ENCODE assay signal across 24 mouse cellular contexts in the genomic region with DNA sequence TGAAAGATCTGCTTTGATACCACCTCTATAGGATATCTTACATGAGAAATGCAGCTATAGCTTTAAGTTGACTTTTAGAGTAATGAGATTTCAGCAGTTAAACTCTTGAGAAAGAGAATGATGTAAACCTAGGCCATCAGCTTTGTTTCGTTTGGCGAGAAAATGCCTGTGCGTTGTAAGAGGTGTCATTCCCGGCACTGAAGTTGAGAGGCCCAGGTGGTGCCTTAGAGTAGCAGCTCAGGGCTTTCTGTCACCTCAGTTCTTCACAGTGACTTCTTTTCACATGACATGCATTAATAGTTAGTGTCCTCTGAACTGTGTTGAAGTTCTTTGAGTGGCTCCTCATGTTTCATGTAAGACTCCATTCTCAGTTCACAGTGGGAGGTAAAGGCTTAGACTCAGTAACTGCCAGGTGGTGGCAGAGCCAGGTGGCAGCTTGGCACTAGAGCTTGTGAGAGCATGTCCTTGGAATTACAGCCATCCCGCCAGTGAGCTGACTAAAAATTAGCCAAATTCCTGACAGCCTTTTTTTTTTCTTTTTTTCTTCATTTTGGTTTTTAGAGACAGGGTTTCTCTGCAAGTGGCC.
DNase-seq lines count a peak whose midpoint lies in the region; ATAC-seq lines count a peak whose summit lies in the region.
"Had no signal": no experiment of that assay in that cellular context is flagged by ENCODE, and none has a peak within 500 bp of the region (broad histone marks: within the 10 kb centered on the region; RNA-seq: fewer than 3 reads in every experiment).

No protein-coding gene starts in this region.

- 80% methylated on average over 5 of the region's 5 CpGs for WGBS in embryonic facial prominence, embryonic 13.5 days
- WGBS in embryonic facial prominence, embryonic 10.5 days = 85% methylated on average over 5 of the region's 5 CpGs
- 89% methylated on average over 5 of the region's 5 CpGs for WGBS in midbrain, embryonic 11.5 days
- 87% methylated on average over 5 of the region's 5 CpGs for WGBS in midbrain, embryonic 10.5 days
- WGBS in embryonic facial prominence, embryonic 14.5 days = 81% methylated on average over 5 of the region's 5 CpGs

- peaks cover 26% of the 10 kb centered on the region for H3K36me3 ChIP-seq in embryonic facial prominence, embryonic 13.5 days
- peaks cover 28% of the 10 kb centered on the region for H3K36me3 ChIP-seq in embryonic facial prominence, embryonic 10.5 days (replicated peaks)
- H3K36me3 ChIP-seq in midbrain, embryonic 11.5 days (ENCODE audit: control insufficient read depth, insufficient read depth, low read length) = no peaks in the 10 kb centered on the region
- H3K36me3 ChIP-seq in midbrain, embryonic 10.5 days = peaks cover 14% of the 10 kb centered on the region
- H3K36me3 ChIP-seq in embryonic facial prominence, embryonic 14.5 days (ENCODE audit: control insufficient read depth, insufficient read depth, low read length) = peaks cover 26% of the 10 kb centered on the region
- H3K36me3 ChIP-seq: hindbrain, embryonic 15.5 days; midbrain, embryonic 15.5 days had no signal

- no peaks in the 10 kb centered on the region for H3K27me3 ChIP-seq in embryonic facial prominence, embryonic 13.5 days
- H3K27me3 ChIP-seq in embryonic facial prominence, embryonic 10.5 days (replicated peaks; ENCODE audit: low read depth, poor library complexity, severe bottlenecking) = no peaks in the 10 kb centered on the region
- H3K27me3 ChIP-seq in midbrain, embryonic 11.5 days (ENCODE audit: control insufficient read depth, insufficient read depth, low read length) = no peaks in the 10 kb centered on the region
- no peaks in the 10 kb centered on the region for H3K27me3 ChIP-seq in midbrain, embryonic 10.5 days (ENCODE audit: low read depth, poor library complexity, severe bottlenecking)
- no peaks in the 10 kb centered on the region for H3K27me3 ChIP-seq in embryonic facial prominence, embryonic 14.5 days (replicated peaks; ENCODE audit: control insufficient read depth, insufficient read depth, low read length)
- H3K27me3 ChIP-seq: forebrain, embryonic 13.5 days; hindbrain, embryonic 15.5 days; limb, embryonic 13.5 days; liver, embryonic 13.5 days; midbrain, embryonic 15.5 days; neural tube, embryonic 15.5 days had no signal

- H3K4me3 ChIP-seq in embryonic facial prominence, embryonic 13.5 days = no peak overlapping the region
- H3K4me3 ChIP-seq in embryonic facial prominence, embryonic 10.5 days = no peak overlapping the region
- no peak overlapping the region for H3K4me3 ChIP-seq in midbrain, embryonic 11.5 days (ENCODE audit: low read depth, low read length)
- no peak overlapping the region for H3K4me3 ChIP-seq in midbrain, embryonic 10.5 days
- no peak overlapping the region for H3K4me3 ChIP-seq in embryonic facial prominence, embryonic 14.5 days (ENCODE audit: low read depth, low read length)
- H3K4me3 ChIP-seq: forebrain, embryonic 13.5 days; hindbrain, embryonic 15.5 days; left cerebral cortex, adult 2 months; limb, embryonic 13.5 days; liver, embryonic 13.5 days; midbrain, embryonic 15.5 days; neural tube, embryonic 15.5 days had no signal

- no peak for ATAC-seq in embryonic facial prominence, embryonic 13.5 days (ENCODE audit: insufficient number of reproducible peaks, insufficient read depth, low FRiP score, low TSS enrichment, low read depth)
- ATAC-seq in midbrain, embryonic 11.5 days (ENCODE audit: low FRiP score) = no peak
- peak; percentile 79 for ATAC-seq in embryonic facial prominence, embryonic 14.5 days (ENCODE audit: low read depth)
- ATAC-seq: forebrain, embryonic 13.5 days; inflammation-experienced regulatory T-cells, adult 6 months; midbrain, embryonic 15.5 days had no signal

- H3K27ac ChIP-seq in embryonic facial prominence, embryonic 13.5 days = 0 out of 2 replicates have a peak overlapping the region, but pooled peaks have one; percentile 11
- H3K27ac ChIP-seq in embryonic facial prominence, embryonic 10.5 days (replicated peaks) = no peak overlapping the region
- no peak overlapping the region for H3K27ac ChIP-seq in midbrain, embryonic 11.5 days (ENCODE audit: low read depth, low read length)
- H3K27ac ChIP-seq in midbrain, embryonic 10.5 days (replicated peaks) = no peak overlapping the region
- H3K27ac ChIP-seq in embryonic facial prominence, embryonic 14.5 days (replicated peaks; ENCODE audit: low read depth, low read length) = no peak overlapping the region
- H3K27ac ChIP-seq: forebrain, embryonic 13.5 days; hindbrain, embryonic 15.5 days; left cerebral cortex, adult 2 months; limb, embryonic 13.5 days; liver, embryonic 13.5 days; macrophage; midbrain, embryonic 15.5 days; neural tube, embryonic 15.5 days had no signal

- no peak for DNase-seq in embryonic facial prominence, embryonic 10.5 days (ENCODE audit: low spot score)
- peak; percentile 77 for DNase-seq in midbrain, embryonic 11.5 days (ENCODE audit: low spot score, missing footprints)
- DNase-seq in midbrain, embryonic 10.5 days (ENCODE audit: low spot score) = no peak
- DNase-seq in embryonic facial prominence, embryonic 14.5 days (ENCODE audit: low spot score) = peak; percentile 56
- DNase-seq in right cerebral cortex, postnatal 14 days = no peak
- DNase-seq: adrenal gland, adult 2 months; adrenal gland, postnatal 36 days; gastrocnemius, postnatal 10 days; kidney, adult 11 months; kidney, postnatal 14 days; liver, embryonic 13.5 days; lung, adult 18-20 months; lung, postnatal 10 days; spleen, adult 18-20 months had no signal

- H3K9ac ChIP-seq in embryonic facial prominence, embryonic 13.5 days = no peak overlapping the region
- H3K9ac ChIP-seq in midbrain, embryonic 11.5 days (ENCODE audit: low read length) = no peak overlapping the region
- no peak overlapping the region for H3K9ac ChIP-seq in embryonic facial prominence, embryonic 14.5 days (ENCODE audit: low read depth, low read length)
- H3K9ac ChIP-seq: forebrain, embryonic 13.5 days; hindbrain, embryonic 15.5 days; limb, embryonic 13.5 days; liver, embryonic 13.5 days; midbrain, embryonic 15.5 days; neural tube, embryonic 15.5 days had no signal

- H3K4me2 ChIP-seq in embryonic facial prominence, embryonic 13.5 days = no peak overlapping the region
- H3K4me2 ChIP-seq in midbrain, embryonic 11.5 days = no peak overlapping the region
- H3K4me2 ChIP-seq in embryonic facial prominence, embryonic 14.5 days (ENCODE audit: low read depth, low read length) = no peak overlapping the region
- H3K4me2 ChIP-seq: forebrain, embryonic 13.5 days; heart, embryonic 11.5 days; hindbrain, embryonic 15.5 days; limb, embryonic 13.5 days; liver, embryonic 13.5 days; midbrain, embryonic 15.5 days; neural tube, embryonic 15.5 days had no signal

- H3K9me3 ChIP-seq in embryonic facial prominence, embryonic 13.5 days = no peaks in the 10 kb centered on the region
- no peaks in the 10 kb centered on the region for H3K9me3 ChIP-seq in embryonic facial prominence, embryonic 10.5 days
- H3K9me3 ChIP-seq in midbrain, embryonic 11.5 days (ENCODE audit: control insufficient read depth, low read length) = no peaks in the 10 kb centered on the region
- H3K9me3 ChIP-seq in midbrain, embryonic 10.5 days (replicated peaks) = no peaks in the 10 kb centered on the region
- no peaks in the 10 kb centered on the region for H3K9me3 ChIP-seq in embryonic facial prominence, embryonic 14.5 days (ENCODE audit: control insufficient read depth, low read length)
- H3K9me3 ChIP-seq: forebrain, embryonic 13.5 days; hindbrain, embryonic 15.5 days; limb, embryonic 13.5 days; liver, embryonic 13.5 days; midbrain, embryonic 15.5 days; neural tube, embryonic 15.5 days had no signal

- peaks cover 27% of the 10 kb centered on the region for H3K4me1 ChIP-seq in embryonic facial prominence, embryonic 13.5 days
- H3K4me1 ChIP-seq in embryonic facial prominence, embryonic 10.5 days = peaks cover 14% of the 10 kb centered on the region
- no peaks in the 10 kb centered on the region for H3K4me1 ChIP-seq in midbrain, embryonic 11.5 days (ENCODE audit: control insufficient read depth, insufficient read depth, low read length)
- H3K4me1 ChIP-seq in midbrain, embryonic 10.5 days = peaks cover 12% of the 10 kb centered on the region
- H3K4me1 ChIP-seq in embryonic facial prominence, embryonic 14.5 days (ENCODE audit: control insufficient read depth, insufficient read depth, low read length) = peaks cover 14% of the 10 kb centered on the region
- H3K4me1 ChIP-seq: forebrain, embryonic 13.5 days had no signal

Comparison
In these comparisons a context has a peak if more than half of its experiments do, and no peak if none do; other contexts are left out.
1. DNase-seq: peak in midbrain, embryonic 11.5 days (single experiment) and embryonic facial prominence, embryonic 14.5 days (single experiment); none in embryonic facial prominence, embryonic 10.5 days (single experiment), midbrain, embryonic 10.5 days (single experiment) and right cerebral cortex, postnatal 14 days (single experiment).